Comparison of ENCODE assay signal across 8 mouse cellular contexts in genomic region chr9:22476265-22476664, GRCm38 (mm10). TPM values are rescaled to one million over a fixed set of nuclear protein-coding genes. Genes with fewer than 3 reads are reported as not detected.
DNase-seq lines count a peak whose midpoint lies in the region; ATAC-seq and TF ChIP-seq lines count a peak whose summit lies in the region.

No protein-coding gene starts in this region.

- H3K27me3 ChIP-seq in heart, embryonic 13.5 days (replicated peaks), result no peaks in the 10 kb centered on the region
- H3K27me3 ChIP-seq in forebrain, embryonic 11.5 days (ENCODE audit: control insufficient read depth, insufficient read depth, low read length), result no peaks in the 10 kb centered on the region
- H3K27me3 ChIP-seq in kidney, embryonic 15.5 days, result no peaks in the 10 kb centered on the region
- no peaks in the 10 kb centered on the region for H3K27me3 ChIP-seq in midbrain, postnatal 0 days (ENCODE audit: insufficient read depth, low read length)

- intact Hi-C loops in heart, postnatal 25 days (cut with DNase I), result no loop called here

- no peaks in the 10 kb centered on the region for H3K36me3 ChIP-seq in heart, embryonic 13.5 days
- H3K36me3 ChIP-seq in forebrain, embryonic 11.5 days (ENCODE audit: control insufficient read depth, insufficient read depth, low read length), result no peaks in the 10 kb centered on the region
- no peaks in the 10 kb centered on the region for H3K36me3 ChIP-seq in kidney, embryonic 15.5 days
- no peaks in the 10 kb centered on the region for H3K36me3 ChIP-seq in midbrain, postnatal 0 days (ENCODE audit: insufficient read depth, low read length)

- peak overlapping the region; percentile 65 for H3K27ac ChIP-seq in heart, embryonic 13.5 days (replicated peaks)
- H3K27ac ChIP-seq in forebrain, embryonic 11.5 days (ENCODE audit: low read depth, low read length), result no peak overlapping the region
- 0 out of 2 replicates have a peak overlapping the region, but pooled peaks have one; percentile 77 for H3K27ac ChIP-seq in kidney, embryonic 15.5 days
- H3K27ac ChIP-seq in midbrain, postnatal 0 days (ENCODE audit: low read depth, low read length), result peak overlapping the region; percentile 77; the same call in 1 of the 2 replicates

- H3K9me3 ChIP-seq in heart, embryonic 13.5 days, result no peaks in the 10 kb centered on the region
- H3K9me3 ChIP-seq in forebrain, embryonic 11.5 days (ENCODE audit: control insufficient read depth, low read length), result no peaks in the 10 kb centered on the region
- no peaks in the 10 kb centered on the region for H3K9me3 ChIP-seq in kidney, embryonic 15.5 days (replicated peaks)
- no peaks in the 10 kb centered on the region for H3K9me3 ChIP-seq in midbrain, postnatal 0 days (ENCODE audit: low read length)

- no peak for ATAC-seq in heart, embryonic 13.5 days (ENCODE audit: extremely low read depth, insufficient number of reproducible peaks, low FRiP score, low TSS enrichment)
- no peak for ATAC-seq in forebrain, embryonic 11.5 days (replicated peaks; ENCODE audit: low FRiP score)
- no peak; the same call in 1 of the 2 replicates for ATAC-seq in kidney, embryonic 15.5 days (replicated peaks; ENCODE audit: low FRiP score)
- ATAC-seq in midbrain, postnatal 0 days (ENCODE audit: low FRiP score), result peak; percentile 27; the same call in 1 of the 2 replicates

- DNase-seq in heart, postnatal 25 days (ENCODE audit: low spot score), result no peak
- DNase-seq in MEL-GATA-1-ER (ENCODE audit: extremely low read depth, low read depth), result peak; percentile 24
- no peak for DNase-seq in forebrain, embryonic 11.5 days (ENCODE audit: low spot score)
- peak; percentile 55 for DNase-seq in midbrain, postnatal 0 days (ENCODE audit: low spot score)
- DNase-seq in urinary bladder, postnatal 10 days (ENCODE audit: low spot score), result no peak
- no peak for DNase-seq in Muller cell, postnatal 12 days (ENCODE audit: inconsistent ontology term)

- peaks cover 9% of the 10 kb centered on the region for H3K4me1 ChIP-seq in heart, embryonic 13.5 days
- H3K4me1 ChIP-seq in forebrain, embryonic 11.5 days (replicated peaks; ENCODE audit: control insufficient read depth, insufficient read depth, low read length), result no peaks in the 10 kb centered on the region
- H3K4me1 ChIP-seq in kidney, embryonic 15.5 days, result peaks cover 3% of the 10 kb centered on the region; the same call in 1 of the 2 replicates
- H3K4me1 ChIP-seq in midbrain, postnatal 0 days (ENCODE audit: insufficient read depth, low read length), result no peaks in the 10 kb centered on the region; the same call in 1 of the 2 replicates

- H3K4me3 ChIP-seq in heart, embryonic 13.5 days, result peak overlapping the region; percentile 80
- H3K4me3 ChIP-seq in forebrain, embryonic 11.5 days (ENCODE audit: low read depth, low read length), result peak overlapping the region; percentile 56
- H3K4me3 ChIP-seq in kidney, embryonic 15.5 days (replicated peaks), result peak overlapping the region; percentile 67
- H3K4me3 ChIP-seq in midbrain, postnatal 0 days (ENCODE audit: low read depth, low read length), result peak overlapping the region; percentile 57

- no peak for TF ChIP-seq CTCF in midbrain, postnatal 0 days (IDR thresholded peaks at IDR 0.05)

- 2% methylated on average over 10 of the region's 10 CpGs for WGBS in heart, embryonic 13.5 days
- WGBS in forebrain, embryonic 11.5 days, result 8% methylated on average over 10 of the region's 10 CpGs
- WGBS in kidney, embryonic 15.5 days, result 5% methylated on average over 10 of the region's 10 CpGs
- 2% methylated on average over 10 of the region's 10 CpGs for WGBS in midbrain, postnatal 0 days

- peak overlapping the region; percentile 97 for H3K4me2 ChIP-seq in heart, embryonic 13.5 days
- peak overlapping the region; percentile 67 for H3K4me2 ChIP-seq in forebrain, embryonic 11.5 days (ENCODE audit: low read depth, low read length, severe bottlenecking)
- peak overlapping the region; percentile 84 for H3K4me2 ChIP-seq in kidney, embryonic 15.5 days
- peak overlapping the region; percentile 76 for H3K4me2 ChIP-seq in midbrain, postnatal 0 days (ENCODE audit: low read depth, low read length, poor library complexity, severe bottlenecking)

- H3K9ac ChIP-seq in heart, embryonic 13.5 days, result peak overlapping the region; percentile 85
- peak overlapping the region; percentile 64 for H3K9ac ChIP-seq in forebrain, embryonic 11.5 days (ENCODE audit: low read length)
- H3K9ac ChIP-seq in kidney, embryonic 15.5 days, result peak overlapping the region; percentile 51
- H3K9ac ChIP-seq in midbrain, postnatal 0 days (replicated peaks; ENCODE audit: low read length, poor library complexity, severe bottlenecking), result peak overlapping the region; percentile 46

RNA-seq across cellular contexts. Expression of gene Bbs9, which starts 0.8 kb away (rescaled TPM):
- polyA plus RNA-seq in heart, embryonic 13.5 days (2015; fragmentation: Nextera tagmentation; extraction: Ambion mirVana), result 5.5 and 6.4 TPM in 2 replicates
- total RNA-seq in heart, postnatal 25 days (2021), result 10 to 100 TPM; 10.5 to 14.7 TPM
- polyA plus RNA-seq in forebrain, embryonic 11.5 days (2014; fragmentation: Nextera tagmentation; extraction: Ambion mirVana), result 15.5 and 18.4 TPM in 2 replicates
- polyA plus RNA-seq in kidney, embryonic 15.5 days (2015; fragmentation: Nextera tagmentation; extraction: Ambion mirVana), result 12.3 and 13.0 TPM in 2 replicates
- total RNA-seq in midbrain, postnatal 0 days (2014; rRNA removed), result 38.2 and 40.0 TPM in 2 replicates
- 19.7 and 22.6 TPM in 2 replicates for polyA plus RNA-seq in midbrain, postnatal 0 days (2015; fragmentation: Nextera tagmentation; extraction: Ambion mirVana)

RNA-seq across cellular contexts. Expression of gene Rp9, which starts 6.7 kb away (rescaled TPM):
- polyA plus RNA-seq in heart, embryonic 13.5 days (2015; fragmentation: Nextera tagmentation; extraction: Ambion mirVana), result 37.6 and 46.3 TPM in 2 replicates
- total RNA-seq in heart, postnatal 25 days (2021), result 10 to 100 TPM; 40.5 to 43.8 TPM
- polyA plus RNA-seq in forebrain, embryonic 11.5 days (2014; fragmentation: Nextera tagmentation; extraction: Ambion mirVana), result 50.7 and 54.5 TPM in 2 replicates
- polyA plus RNA-seq in kidney, embryonic 15.5 days (2015; fragmentation: Nextera tagmentation; extraction: Ambion mirVana), result 64.9 and 65.5 TPM in 2 replicates
- 59.4 and 60.4 TPM in 2 replicates for total RNA-seq in midbrain, postnatal 0 days (2014; rRNA removed)
- polyA plus RNA-seq in midbrain, postnatal 0 days (2015; fragmentation: Nextera tagmentation; extraction: Ambion mirVana), result 75.8 and 81.7 TPM in 2 replicates

RNA-seq across cellular contexts. Expression of gene Gm17545, which starts 22.2 kb away (rescaled TPM):
- polyA plus RNA-seq in heart, embryonic 13.5 days (2015; fragmentation: Nextera tagmentation; extraction: Ambion mirVana), result not detected in 2 replicates
- not detected for total RNA-seq in heart, postnatal 25 days (2021)
- polyA plus RNA-seq in forebrain, embryonic 11.5 days (2014; fragmentation: Nextera tagmentation; extraction: Ambion mirVana), result not detected in 2 replicates
- polyA plus RNA-seq in kidney, embryonic 15.5 days (2015; fragmentation: Nextera tagmentation; extraction: Ambion mirVana), result not detected in 2 replicates
- total RNA-seq in midbrain, postnatal 0 days (2014; rRNA removed), result not detected in 2 replicates
- not detected in 2 replicates for polyA plus RNA-seq in midbrain, postnatal 0 days (2015; fragmentation: Nextera tagmentation; extraction: Ambion mirVana)

Comparison
In these comparisons a context has a peak if more than half of its experiments do, and no peak if none do; other contexts are left out.
1. DNase-seq: peak in MEL-GATA-1-ER (single experiment) and midbrain, postnatal 0 days (single experiment); none in heart, postnatal 25 days (single experiment), forebrain, embryonic 11.5 days (single experiment), urinary bladder, postnatal 10 days (single experiment) and Muller cell, postnatal 12 days (single experiment).
2. Peak in every context shown above with its lines, with median percentiles within 50 percentile points of each other: H3K4me2 ChIP-seq, H3K4me3 ChIP-seq and H3K9ac ChIP-seq.